Mouse (Mus musculus): ENCODE results near the gene Cpne7.

The Cpne7 gene

DNA sequence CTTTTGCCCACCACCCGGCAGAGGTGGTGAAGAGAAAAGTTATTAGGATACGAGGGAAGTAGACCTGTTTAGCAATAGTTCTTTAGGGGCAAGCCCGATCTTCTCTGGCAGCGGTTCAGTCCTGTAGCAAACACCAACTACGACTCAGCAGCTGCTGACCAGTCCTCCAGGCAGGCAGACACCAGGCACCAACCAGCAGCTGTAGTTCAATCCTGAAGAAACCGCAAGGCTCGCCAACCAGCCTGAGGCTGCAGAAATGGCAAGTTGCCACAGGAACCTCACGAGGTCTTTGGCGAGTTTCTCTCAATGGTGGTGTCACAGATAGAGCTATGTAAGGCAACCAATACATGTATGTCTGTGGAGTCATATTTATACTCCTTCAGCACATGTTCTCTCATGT lies 4.3 kb upstream of the Cpne7 start:
- in situ Hi-C loops (cut with MboI; ENCODE audit: unreplicated experiment in 2 of 2): loop anchor here in 1 of 2 experiments (5.0 to 10.0 kb wide), 3 partner anchors 82 to 496 kb away; no protein-coding TSS in a partner anchor

DNA sequence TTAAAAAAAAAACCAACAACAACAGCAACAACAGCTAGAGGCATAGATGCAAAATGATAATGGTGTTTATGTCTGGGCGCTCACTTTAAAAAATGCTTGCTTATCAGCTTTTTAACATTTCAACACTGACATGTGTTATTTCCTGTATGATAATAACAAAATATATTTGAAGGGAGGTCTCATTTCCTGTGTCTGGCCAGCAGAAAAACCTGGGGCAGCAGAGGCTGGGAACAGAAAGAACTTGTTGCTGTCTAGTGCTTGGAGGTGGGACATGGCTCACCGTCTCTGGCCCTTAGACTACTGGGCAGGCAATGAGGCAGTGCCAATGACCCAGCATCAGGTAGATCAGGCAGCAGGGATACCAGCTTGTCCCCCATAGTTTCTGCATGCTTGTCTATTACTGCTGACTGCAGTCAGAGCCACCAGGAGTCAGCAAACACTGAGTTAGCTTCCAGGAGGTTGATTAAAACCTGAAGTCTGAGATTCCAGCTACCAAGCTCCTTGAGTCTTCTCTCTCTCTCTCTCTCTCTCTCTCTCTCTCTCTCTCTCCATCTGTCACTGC lies 3.2 kb upstream of the Cpne7 start:
- in situ Hi-C loops (cut with MboI; ENCODE audit: unreplicated experiment in 2 of 2): loop anchor here in 1 of 2 experiments (5.0 to 10.0 kb wide), 3 partner anchors 81 to 497 kb away; no protein-coding TSS in a partner anchor

DNA sequence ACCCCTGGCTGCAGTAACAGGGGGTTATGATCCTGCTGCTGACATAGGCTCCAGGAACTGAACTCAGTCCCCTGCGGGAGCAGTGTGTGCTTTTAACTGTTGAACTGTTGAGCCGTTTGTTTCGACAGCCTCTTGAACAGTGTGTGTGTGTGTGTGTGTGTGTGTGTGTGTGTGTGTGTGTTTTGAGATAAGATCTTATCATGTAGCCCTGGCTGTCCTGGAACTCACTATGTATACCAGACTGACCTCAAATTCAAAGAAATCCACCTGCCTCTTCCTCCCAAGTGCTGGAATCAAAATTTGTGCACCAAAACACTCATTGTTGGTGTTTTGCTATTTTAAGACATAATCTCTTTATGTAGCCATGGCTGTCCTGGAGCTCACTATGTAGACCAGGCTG lies 2.5 kb upstream of the Cpne7 start:
- in situ Hi-C loops (cut with MboI; ENCODE audit: unreplicated experiment in 2 of 2): loop anchor here in 1 of 2 experiments (5.0 to 10.0 kb wide), 3 partner anchors 80 to 497 kb away; no protein-coding TSS in a partner anchor

DNA sequence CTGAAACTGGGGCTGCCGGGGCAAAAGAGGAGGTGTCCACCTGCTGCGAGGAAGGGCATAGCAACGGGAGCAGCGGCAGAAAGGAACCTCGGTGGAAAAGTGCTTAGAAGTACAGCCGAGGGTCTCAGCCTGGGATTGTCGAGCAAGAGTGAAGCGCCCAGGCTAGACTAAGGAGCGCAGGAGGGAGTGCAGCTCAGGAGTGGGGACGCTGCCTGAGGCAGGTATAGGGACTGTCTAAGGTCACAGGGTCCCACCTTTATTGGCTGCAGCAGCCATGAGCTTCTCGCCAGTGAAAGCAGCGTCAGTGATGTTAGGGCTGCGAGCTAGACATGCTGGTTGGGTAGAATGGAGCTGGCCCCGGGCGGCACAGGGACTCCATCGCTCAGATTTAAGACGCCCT lies 570 bp downstream of the Cpne7 start:
- in situ Hi-C loops (cut with MboI; ENCODE audit: unreplicated experiment in 2 of 2): loop anchor here in 1 of 2 experiments (10.0 kb wide), 1 partner anchor 77 kb away; no protein-coding TSS in a partner anchor

DNA sequence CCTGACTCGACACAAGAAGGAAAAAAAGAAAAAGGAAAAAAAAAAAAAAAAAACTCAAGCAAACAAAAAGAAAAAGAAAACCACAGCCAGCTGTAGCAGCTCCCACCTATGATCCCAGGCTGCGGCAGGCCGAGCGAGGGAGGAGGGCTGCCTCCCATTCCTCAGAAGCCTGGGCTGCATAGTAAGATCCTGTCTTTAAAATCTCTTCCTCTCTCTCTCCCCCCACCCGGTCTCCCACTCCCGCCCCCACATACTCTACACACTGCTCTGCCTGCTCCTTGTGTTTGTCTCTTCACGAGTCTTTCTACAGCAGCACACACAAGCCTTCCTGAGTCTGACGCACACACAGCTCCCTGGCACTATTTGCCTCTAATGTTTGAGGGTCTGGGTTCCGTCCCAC lies 4.9 kb downstream of the Cpne7 start:
- in situ Hi-C loops (cut with MboI; ENCODE audit: unreplicated experiment in 2 of 2): no loop called here

DNA sequence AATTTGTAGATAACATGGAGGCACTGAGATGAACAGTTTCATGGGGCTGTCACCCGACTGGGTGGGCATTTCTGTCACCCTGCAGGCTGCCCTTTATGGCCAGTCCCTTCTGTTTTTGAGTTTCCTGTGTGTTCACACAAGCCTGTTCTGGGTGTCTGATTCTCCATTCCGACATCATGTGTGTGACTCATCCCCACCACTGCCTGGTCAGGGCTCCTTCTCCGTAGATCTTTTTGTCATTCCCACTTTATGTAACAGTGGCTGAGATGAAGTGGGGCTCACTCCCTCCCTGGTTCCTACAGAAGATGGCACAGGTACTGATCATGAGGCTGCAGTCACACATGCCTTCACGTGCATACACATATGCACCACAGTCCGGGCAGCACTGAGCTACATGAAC lies 5.5 kb downstream of the Cpne7 start:
- in situ Hi-C loops (cut with MboI; ENCODE audit: unreplicated experiment in 2 of 2): no loop called here

DNA sequence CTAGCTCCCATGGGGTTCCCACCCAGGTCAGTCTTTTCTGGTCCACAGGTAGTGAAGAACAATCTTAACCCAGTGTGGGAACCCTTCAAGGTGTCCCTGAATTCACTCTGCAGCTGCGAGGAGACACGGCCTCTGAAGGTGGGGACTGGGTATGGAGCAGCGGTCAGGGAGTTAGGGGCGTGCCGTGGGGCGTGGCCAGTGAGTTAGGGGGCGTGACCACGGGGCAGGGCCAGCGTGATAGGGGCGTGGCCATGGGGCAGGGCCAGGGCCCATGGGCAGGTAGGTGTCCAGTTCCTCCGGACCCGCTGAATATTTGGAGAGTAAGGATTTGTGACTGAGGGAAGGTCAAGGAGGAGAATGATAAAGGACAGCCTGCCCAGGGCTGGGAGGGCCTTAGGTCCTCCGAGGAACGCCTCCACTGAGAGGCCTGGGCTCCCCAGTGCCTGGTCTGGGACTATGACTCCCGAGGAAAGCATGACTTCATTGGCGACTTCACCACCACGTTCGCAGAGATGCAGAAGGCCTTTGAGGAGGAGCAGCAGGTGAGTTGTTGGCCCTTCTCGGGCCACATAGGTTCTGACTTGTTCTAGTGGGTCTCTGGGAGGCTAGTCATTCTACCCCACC lies 9.1 kb downstream of the Cpne7 start:
- in situ Hi-C loops (cut with MboI; ENCODE audit: unreplicated experiment in 2 of 2): no loop called here

DNA sequence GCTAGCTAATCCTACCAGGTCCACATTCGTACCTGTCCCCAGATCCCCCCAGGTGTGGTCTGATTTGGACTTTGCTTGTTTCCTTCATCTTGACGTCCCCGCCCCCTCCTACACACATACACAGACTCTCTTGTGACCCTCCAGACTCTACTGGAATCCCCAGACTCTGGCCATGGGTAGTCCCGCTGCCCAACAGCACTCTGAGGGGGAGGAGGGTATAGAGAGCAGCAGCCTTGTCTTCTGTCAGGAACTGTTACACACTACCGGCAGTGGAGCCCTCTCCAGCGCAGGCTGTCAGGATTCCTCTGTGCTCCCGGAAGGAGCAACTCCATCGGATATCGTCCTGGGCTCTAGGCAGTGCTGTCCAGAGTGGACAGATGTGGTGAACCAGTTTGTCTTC lies 13.9 kb downstream of the Cpne7 start:
- in situ Hi-C loops (cut with MboI; ENCODE audit: unreplicated experiment in 2 of 2): no loop called here

DNA sequence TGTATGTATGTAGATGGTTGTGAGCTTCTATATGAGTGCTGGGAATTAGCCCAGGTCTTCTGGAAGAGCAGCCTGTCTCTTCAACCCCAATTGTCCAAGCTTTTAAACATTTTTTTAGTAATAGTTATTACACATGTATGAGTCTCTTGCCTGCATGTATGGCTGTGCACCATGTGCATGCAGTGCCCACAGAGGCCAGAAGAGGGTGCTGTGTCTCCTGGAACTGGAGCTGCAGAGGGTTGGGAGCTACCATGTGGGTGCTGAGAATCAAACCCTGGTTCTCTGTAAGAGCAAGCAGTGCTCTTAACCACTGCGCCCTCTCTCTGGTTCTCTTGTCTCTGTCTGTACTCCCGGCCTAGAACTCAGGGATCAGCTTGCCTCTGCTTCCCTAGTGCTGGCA lies 15.8 kb downstream of the Cpne7 start:
- in situ Hi-C loops (cut with MboI; ENCODE audit: unreplicated experiment in 2 of 2): no loop called here

DNA sequence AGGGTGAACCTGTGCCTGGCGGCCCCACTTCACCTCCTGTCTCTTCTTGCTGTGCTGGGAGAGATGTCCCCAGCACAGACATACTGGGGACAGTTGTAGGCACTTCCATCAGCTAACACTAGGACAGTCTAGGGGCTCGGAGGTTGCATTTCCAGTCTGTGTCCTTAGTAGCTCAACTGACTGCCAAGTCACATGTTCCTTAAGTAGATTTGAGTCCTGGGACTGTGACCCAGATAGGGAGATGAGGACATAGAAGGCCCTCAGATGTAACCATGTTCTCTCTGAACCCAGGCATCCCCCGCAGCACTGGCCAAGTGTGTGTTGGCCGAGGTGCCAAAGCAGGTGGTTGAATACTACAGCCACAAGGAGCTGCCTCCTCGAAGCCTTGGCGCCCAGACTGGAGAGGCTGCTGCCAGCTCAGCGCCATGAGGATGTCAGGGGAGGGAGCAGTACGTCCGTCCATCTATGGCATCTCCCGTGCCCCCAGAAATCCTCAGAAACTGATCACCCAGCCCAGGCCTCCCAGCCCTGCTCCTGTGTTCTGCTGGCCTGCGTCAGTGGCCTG lies 17.1 kb downstream of the Cpne7 start:
- in situ Hi-C loops (cut with MboI; ENCODE audit: unreplicated experiment in 2 of 2): no loop called here

DNA sequence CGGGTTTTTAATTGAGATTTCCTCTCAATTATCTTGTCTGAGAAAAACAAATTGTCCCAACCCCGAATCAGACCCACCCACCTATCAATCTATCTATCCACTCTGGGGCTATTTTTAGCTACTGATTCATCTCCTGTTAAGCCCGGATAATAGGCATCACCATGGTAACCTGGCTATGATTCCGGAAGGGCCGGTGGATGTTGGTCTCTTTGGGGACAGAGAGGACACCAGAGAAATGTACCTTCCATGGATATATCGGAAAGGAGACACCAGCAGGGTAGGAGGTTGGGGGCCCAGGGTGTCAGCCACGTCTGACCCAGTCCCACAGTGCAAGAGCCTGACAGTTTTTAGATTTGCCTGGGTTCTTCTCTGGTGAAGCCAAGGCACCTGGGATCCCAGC lies 18.2 kb downstream of the Cpne7 start:
- in situ Hi-C loops (cut with MboI; ENCODE audit: unreplicated experiment in 2 of 2): no loop called here

DNA sequence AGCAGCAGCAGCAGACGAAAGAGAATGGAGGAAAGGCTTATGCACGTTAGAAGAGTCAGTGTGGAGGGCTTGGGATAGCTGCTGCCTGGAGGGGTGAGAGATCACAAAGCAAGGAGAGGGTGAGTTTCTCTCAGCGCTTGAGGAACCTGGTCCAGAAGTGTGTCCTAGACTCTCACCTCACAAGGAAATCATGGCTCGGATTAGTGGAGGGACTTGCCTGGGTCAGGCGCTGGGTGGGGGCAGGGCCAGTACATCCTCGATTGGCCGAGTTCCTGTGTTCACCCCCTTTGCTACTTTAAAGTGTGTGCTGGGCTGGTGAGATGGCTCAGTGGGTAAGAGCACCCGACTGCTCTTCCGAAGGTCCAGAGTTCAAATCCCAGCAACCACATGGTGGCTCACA lies 18.6 kb downstream of the Cpne7 start:
- in situ Hi-C loops (cut with MboI; ENCODE audit: unreplicated experiment in 2 of 2): no loop called here

DNA sequence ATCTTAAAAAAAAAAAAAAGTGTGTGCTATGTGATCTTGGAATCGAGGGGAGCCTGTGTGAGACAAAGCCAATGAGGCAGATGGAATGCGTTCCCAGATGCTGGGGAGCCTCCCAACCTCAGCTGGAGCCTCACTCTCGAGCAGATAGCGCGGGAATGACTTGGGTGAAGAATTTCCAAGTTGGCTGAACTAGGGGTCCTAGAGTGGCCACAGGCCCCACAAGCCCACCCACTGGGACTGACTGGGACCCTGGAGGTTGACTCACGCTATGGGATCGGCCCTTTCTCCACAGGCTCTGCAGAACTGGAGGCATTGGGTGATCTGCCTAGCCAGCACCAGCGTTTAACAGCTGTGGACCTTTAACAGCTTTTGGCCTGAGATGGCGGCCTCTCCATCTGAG lies 19.1 kb downstream of the Cpne7 start:
- in situ Hi-C loops (cut with MboI; ENCODE audit: unreplicated experiment in 2 of 2): no loop called here

DNA sequence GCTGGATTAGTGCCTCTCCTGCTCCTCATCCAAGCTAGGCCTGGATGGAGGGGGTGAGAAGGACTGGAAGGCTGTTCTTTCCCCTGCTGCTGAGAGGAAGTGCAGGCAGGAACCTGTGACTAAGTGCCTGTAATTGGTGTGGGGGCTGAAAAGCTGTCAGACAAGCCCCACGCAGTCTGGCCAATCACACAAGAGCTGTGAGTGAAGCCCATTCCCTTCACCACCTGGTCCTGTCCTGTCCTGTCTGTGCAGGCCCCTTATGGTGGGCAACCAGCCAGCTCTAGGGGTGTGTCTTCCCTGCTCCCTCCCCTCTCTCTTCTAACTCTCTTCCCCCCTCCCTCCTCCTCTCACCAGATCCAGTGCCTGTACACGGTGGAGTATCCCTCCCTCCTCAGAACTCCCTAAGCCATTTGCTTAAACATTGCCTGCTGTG lies 20.5 kb downstream of the Cpne7 start:
- in situ Hi-C loops (cut with MboI; ENCODE audit: unreplicated experiment in 2 of 2): no loop called here

DNA sequence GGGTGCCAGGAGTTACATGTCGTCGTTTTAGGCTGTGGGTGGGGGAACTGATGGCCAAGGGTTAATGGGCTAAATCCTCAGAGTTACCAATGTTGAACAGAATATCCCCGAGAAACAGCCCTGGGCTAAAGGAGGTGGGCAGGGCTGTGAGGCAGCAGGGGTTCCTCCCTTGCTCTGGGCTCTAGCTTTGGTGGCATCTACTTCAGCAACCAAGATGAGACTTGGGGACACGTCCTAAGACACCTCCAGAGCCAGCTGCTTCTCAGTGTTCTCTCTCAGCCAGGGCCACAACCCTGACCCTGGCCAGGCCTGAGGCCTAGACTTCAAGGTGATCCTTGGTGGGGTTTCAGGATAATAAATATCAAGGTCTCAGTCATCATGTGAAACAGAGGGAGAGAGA lies 21.6 kb downstream of the Cpne7 start:
- in situ Hi-C loops (cut with MboI; ENCODE audit: unreplicated experiment in 2 of 2): no loop called here

DNA sequence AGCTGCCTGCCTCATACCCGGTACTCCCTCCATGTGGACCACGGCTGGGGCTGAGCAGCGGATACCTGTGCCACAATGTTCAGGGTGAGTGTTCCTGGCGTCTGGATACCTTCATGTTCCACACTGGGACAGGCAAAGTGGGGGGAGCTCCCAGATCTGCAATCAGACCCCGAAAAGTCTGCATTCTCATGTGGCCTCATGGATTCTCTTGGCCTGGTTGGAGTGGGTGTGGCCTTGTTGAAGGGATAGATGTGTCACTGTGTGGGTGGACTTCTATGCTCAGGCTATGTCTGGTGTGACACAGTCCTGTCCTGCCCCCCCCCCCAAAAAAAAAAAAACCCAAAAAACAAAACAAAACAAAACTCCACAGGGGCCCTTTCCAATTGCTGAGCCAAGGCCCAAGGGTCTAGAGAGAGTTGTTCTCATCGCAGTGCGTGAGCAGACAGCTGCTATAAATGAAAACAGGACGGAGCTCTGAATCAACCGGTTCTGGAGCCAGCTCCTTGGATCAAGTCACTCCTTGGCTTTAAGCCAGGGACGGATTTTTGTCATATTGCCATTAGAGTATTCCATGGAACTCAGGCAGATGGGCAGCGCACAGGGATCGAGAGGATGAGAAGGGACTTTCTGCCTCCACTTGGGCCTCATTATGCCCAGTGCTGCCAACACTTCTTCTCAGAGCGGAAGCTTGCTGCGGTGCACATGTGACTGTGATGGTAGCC lies 24.7 kb downstream of the Cpne7 start:
- in situ Hi-C loops (cut with MboI; ENCODE audit: unreplicated experiment in 2 of 2): loop anchor here in 1 of 2 experiments (10.0 kb wide), 1 partner anchor 143 kb away; no protein-coding TSS in a partner anchor

DNA sequence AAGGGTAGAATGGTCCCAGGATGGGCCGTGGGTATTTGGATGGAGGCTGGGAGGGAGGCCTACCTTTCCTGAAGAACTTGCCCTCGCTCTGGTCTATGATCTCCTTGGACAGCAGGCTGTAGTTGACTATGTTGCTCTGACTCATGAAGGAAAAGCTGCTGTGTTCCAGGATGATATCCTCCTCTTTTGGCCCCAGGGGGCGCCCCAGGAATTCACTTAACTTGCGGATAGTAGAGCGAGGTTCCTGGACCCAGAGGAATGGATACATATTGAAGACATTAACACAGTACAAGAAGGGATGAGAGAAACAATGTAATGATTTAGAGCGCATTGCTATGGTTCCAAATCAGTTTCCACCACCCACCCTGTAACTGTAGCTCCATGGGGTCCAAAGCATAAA lies 28.1 kb downstream of the Cpne7 start:
- in situ Hi-C loops (cut with MboI; ENCODE audit: unreplicated experiment in 2 of 2): loop anchor here (5.0 to 10.0 kb wide), 3 partner anchors 42 to 140 kb away; partner anchors contain the start of gene Dpep1 (in 1 of the 2)

DNA sequence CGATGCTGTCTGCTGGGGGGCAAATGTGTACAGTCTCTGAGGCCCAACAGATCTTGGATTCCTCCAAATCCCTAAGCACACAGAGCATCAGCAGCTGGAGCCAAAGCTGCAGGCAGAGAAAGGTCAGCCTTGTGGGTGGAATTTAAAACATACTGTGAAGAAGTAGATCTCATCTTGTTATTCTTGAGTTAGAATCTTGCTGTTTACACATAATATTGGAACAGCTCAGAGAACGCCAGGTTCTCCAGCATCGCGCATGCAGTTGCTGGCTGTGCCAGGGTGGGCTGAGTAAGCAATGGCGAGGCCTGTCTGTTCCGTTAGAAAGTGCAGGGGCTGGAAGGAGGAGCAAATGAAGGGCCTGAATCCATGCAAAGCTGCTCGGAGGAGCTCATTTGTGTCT lies 29.2 kb downstream of the Cpne7 start:
- in situ Hi-C loops (cut with MboI; ENCODE audit: unreplicated experiment in 2 of 2): loop anchor here (5.0 to 10.0 kb wide), 3 partner anchors 41 to 138 kb away; partner anchors contain the start of gene Dpep1 (in 1 of the 2)

DNA sequence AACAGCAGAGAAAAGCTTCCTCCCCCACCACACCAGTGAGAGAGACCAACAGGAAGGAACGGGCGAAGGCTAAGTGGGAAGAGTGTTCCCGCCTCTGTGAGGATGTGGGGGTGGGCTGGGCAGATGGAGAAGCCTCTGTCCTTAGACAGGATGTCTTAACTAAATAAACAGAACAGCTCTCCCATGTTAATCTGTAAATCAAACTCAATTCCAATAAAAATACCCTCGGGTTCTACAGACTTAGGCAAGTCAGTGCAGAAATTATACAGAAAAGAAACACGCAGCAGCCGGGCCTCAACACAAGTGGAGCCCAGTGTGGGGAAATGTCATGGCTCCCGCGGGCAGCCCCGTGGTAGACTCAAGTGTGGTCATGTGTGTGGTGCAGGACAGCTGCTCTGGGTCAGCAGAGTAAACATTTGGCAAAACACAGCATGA lies 33.6 kb downstream of the Cpne7 start:
- in situ Hi-C loops (cut with MboI; ENCODE audit: unreplicated experiment in 2 of 2): no loop called here

DNA sequence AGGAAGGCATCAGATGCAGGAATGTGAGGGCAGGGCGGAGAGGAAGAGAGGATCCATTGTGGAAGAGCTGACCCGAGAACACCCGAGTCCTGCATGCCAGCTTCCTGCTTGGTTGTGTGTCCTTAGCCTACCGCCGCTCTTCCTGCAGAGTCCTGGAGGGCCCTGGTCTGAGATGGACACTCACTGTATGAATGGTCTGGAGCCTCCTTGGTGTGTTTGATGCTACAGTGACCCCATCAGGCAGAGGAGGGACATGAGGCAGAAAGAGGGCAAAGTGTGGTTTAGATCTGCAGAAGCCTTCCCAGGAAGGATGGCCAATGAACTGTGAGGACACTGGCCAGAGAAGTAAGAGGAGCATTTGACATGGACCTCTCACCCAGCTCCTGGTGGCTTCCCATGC lies 38.0 kb downstream of the Cpne7 start:
- in situ Hi-C loops (cut with MboI; ENCODE audit: unreplicated experiment in 2 of 2): no loop called here

Data from v-Abl transformed pro-B cells (cell line).